Mouse (Mus musculus) megakaryocyte, embryonic 14.5 days (primary cell): ENCODE data around the gene Cog1.

Experiments
- FLI1 ChIP-seq: IDR thresholded peaks from 2 replicates; pipeline ENCODE4 v1.6.1; 2012; ENCODE audit warnings: low read length, inconsistent platforms, mixed read lengths
- GATA1 ChIP-seq: IDR thresholded peaks from 3 replicates; pipeline ENCODE4 v1.6.1; 2012; ENCODE audit warnings: mixed read lengths, low read length, inconsistent platforms, borderline replicate concordance

GRCm38 (mm10) chr11:113610266-113610665, 38.7 kb upstream of the Cog1 start:
- TF ChIP-seq GATA1: no peak
- no peak for TF ChIP-seq FLI1
